Mouse (Mus musculus) MEL (cell line): Measurements from ENCODE around the gene Arx.

Experiments used
- POLR2A ChIP-seq, 2 experiments: IDR thresholded peaks; 2 replicates each; pipeline ENCODE4 v1.6.1; 2011 to 2012; ENCODE audit warnings: low read length in 2 of 2, mild to moderate bottlenecking in 2 of 2, control low read depth in 1 of 2, improper control_type of control experiment in 1 of 2, low read depth in 1 of 2, moderate library complexity in 1 of 2; ENCODE audit not compliant: control insufficient read depth in 1 of 2, insufficient read depth in 1 of 2, poor library complexity in 1 of 2
- POLR2AphosphoS2 ChIP-seq: IDR thresholded peaks from 2 replicates; pipeline ENCODE4 v1.6.1; 2011; ENCODE audit warnings: low read length, improper control_type of control experiment

DNA sequence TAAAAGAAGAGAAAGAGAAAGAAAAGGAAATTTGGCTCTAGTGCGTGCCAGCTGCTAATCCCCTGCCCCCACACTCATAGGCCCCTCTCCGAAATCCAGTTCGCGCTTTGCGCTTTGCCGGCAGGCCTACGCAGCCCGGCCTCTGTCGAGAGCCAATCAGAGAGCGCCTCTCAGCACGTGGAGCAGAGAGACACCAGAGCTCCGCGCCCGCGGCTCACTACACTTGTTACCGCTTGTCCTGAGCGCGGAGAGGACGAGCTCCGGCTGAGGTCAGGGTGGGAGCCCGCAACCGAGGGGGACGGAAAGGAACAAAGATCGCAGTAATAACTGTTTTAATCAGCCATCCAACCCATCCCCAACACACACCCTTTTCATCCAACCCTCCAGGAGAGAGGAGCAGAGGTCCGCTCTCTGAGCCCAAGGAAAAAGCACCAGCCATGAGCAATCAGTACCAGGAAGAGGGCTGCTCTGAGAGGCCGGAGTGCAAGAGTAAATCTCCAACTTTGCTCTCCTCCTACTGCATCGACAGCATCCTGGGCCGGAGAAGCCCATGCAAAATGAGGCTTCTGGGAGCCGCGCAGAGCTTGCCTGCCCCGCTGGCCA lies at the start of gene Arx:
- TF ChIP-seq POLR2AphosphoS2 (no peak), POLR2A (IDR thresholded peaks at IDR 0.05; ENCODE audit: control insufficient read depth in 1 of 2, insufficient read depth in 1 of 2, low read depth in 1 of 2, low read length in 2 of 2, poor library complexity in 1 of 2) (no peak)
